In genomic region chr5:8893300-8894103, GRCm38 (mm10) we compare ENCODE assay signal across 8 mouse cellular contexts. TPM values are rescaled to one million over a fixed set of nuclear protein-coding genes. Genes with fewer than 3 reads are reported as not detected.
DNase-seq lines count a peak whose midpoint lies in the region; ATAC-seq and TF ChIP-seq lines count a peak whose summit lies in the region.

Gene Abcb4 (plus strand): TSS chr5:8893717.

- WGBS in heart, embryonic 13.5 days: under 1% methylated on average over 65 of the region's 65 CpGs
- 3% methylated on average over 65 of the region's 65 CpGs for WGBS in kidney, postnatal 0 days
- 1% methylated on average over 65 of the region's 65 CpGs for WGBS in liver, adult 2 months

- TF ChIP-seq POLR2A in liver, adult 2 months (IDR thresholded peaks at IDR 0.05; ENCODE audit: extremely low read depth, insufficient read depth, low read length): peak; percentile 88

- H3K4me1 ChIP-seq in brown adipose tissue, adult 24 weeks (ENCODE audit: control insufficient read depth, insufficient read depth, insufficient read length, low read length): no peaks in the 10 kb centered on the region
- H3K4me1 ChIP-seq in heart, embryonic 13.5 days: peaks cover 9% of the 10 kb centered on the region
- H3K4me1 ChIP-seq in kidney, postnatal 0 days (replicated peaks; ENCODE audit: insufficient read depth, low read length): 0 out of 2 replicates have a peak, but pooled peaks cover 4% of the 10 kb centered on the region
- peaks cover 10% of the 10 kb centered on the region; the same call in 1 of the 2 replicates for H3K4me1 ChIP-seq in liver, adult 2 months (ENCODE audit: control insufficient read depth, insufficient read depth, low read length)

- H3K9me3 ChIP-seq in heart, embryonic 13.5 days: peaks cover 7% of the 10 kb centered on the region; the same call in 1 of the 2 replicates
- no peaks in the 10 kb centered on the region for H3K9me3 ChIP-seq in kidney, postnatal 0 days (replicated peaks; ENCODE audit: low read length)

- H3K27ac ChIP-seq in brown adipose tissue, adult 24 weeks (replicated peaks; ENCODE audit: low read depth, low read length): no peak within 1 kb of the TSS
- no peak within 1 kb of the TSS for H3K27ac ChIP-seq in heart, embryonic 13.5 days (replicated peaks)
- H3K27ac ChIP-seq in kidney, postnatal 0 days: no peak within 1 kb of the TSS
- peak within 1 kb of the TSS; percentile 99 for H3K27ac ChIP-seq in liver, adult 2 months (replicated peaks; ENCODE audit: insufficient read depth, low read depth, low read length)

- peak within 1 kb of the TSS; percentile 73 for H3K9ac ChIP-seq in heart, embryonic 13.5 days
- peak within 1 kb of the TSS; percentile 35; the same call in 1 of the 2 replicates for H3K9ac ChIP-seq in kidney, postnatal 0 days (ENCODE audit: low read depth, low read length)
- H3K9ac ChIP-seq in liver, adult 2 months (ENCODE audit: low read depth, low read length): peak within 1 kb of the TSS; percentile 98

- H3K4me2 ChIP-seq in heart, embryonic 13.5 days: peak within 1 kb of the TSS; percentile 85
- peak within 1 kb of the TSS; percentile 97 for H3K4me2 ChIP-seq in kidney, postnatal 0 days (ENCODE audit: low read length)

- H3K27me3 ChIP-seq in heart, embryonic 13.5 days (replicated peaks): peaks cover 40% of the 10 kb centered on the region; the same call in 1 of the 2 replicates
- no peaks in the 10 kb centered on the region for H3K27me3 ChIP-seq in kidney, postnatal 0 days (ENCODE audit: insufficient read depth, low read length)
- H3K27me3 ChIP-seq in liver, adult 2 months (ENCODE audit: control insufficient read depth, insufficient read depth, low read length): no peaks in the 10 kb centered on the region

- ATAC-seq in erythroid progenitor cell, adult 5-6 weeks (replicated peaks; ENCODE audit: low FRiP score, poor library complexity, severe bottlenecking): peak; percentile 79
- no peak; the same call in 1 of the 2 replicates for ATAC-seq in heart, embryonic 13.5 days (ENCODE audit: extremely low read depth, insufficient number of reproducible peaks, low FRiP score, low TSS enrichment)
- peak; percentile 69 for ATAC-seq in kidney, postnatal 0 days (replicated peaks; ENCODE audit: low FRiP score, low read depth)
- peak; percentile 34; the same call in 1 of the 2 replicates for ATAC-seq in monocyte, adult 5-6 weeks (replicated peaks; ENCODE audit: insufficient number of reproducible peaks, low FRiP score, low TSS enrichment, poor library complexity, severe bottlenecking)

- peak; percentile 39; the same call in 1 of the 2 replicates for TF ChIP-seq CTCF in kidney, postnatal 0 days (IDR thresholded peaks at IDR 0.05; ENCODE audit: low read depth)
- TF ChIP-seq CTCF in liver, adult 2 months (IDR thresholded peaks at IDR 0.05; ENCODE audit: low read depth, low read length): peak; percentile 51

- H3K4me3 ChIP-seq in brown adipose tissue, adult 24 weeks (ENCODE audit: insufficient read depth, low read depth, low read length): peak within 1 kb of the TSS; percentile 65
- H3K4me3 ChIP-seq in heart, embryonic 13.5 days: peak within 1 kb of the TSS; percentile 61
- peak within 1 kb of the TSS; percentile 55 for H3K4me3 ChIP-seq in kidney, postnatal 0 days (replicated peaks; ENCODE audit: low read depth, low read length)
- peak within 1 kb of the TSS; percentile 95 for H3K4me3 ChIP-seq in liver, adult 2 months (ENCODE audit: insufficient read depth, low read depth, low read length)

- peak; percentile 70 for DNase-seq in CD4-positive helper T cell, adult 2 months (ENCODE audit: low read depth, low spot score)
- DNase-seq in kidney, postnatal 0 days (ENCODE audit: low spot score): peak; percentile 26
- peak; percentile 64 for DNase-seq in liver, adult 2 months (ENCODE audit: extremely low read depth, low read depth, low spot score)
- DNase-seq in spleen, postnatal 14 days (ENCODE audit: low spot score in 2 of 2): peak; percentile 67 to 80

- peaks cover 7% of the 10 kb centered on the region; the same call in 1 of the 2 replicates for H3K79me2 ChIP-seq in liver, adult 2 months (ENCODE audit: control insufficient read depth, insufficient read depth, low read length)

- no peaks in the 10 kb centered on the region for H3K36me3 ChIP-seq in heart, embryonic 13.5 days
- no peaks in the 10 kb centered on the region for H3K36me3 ChIP-seq in kidney, postnatal 0 days (ENCODE audit: insufficient read depth, low read length)
- peaks cover 7% of the 10 kb centered on the region for H3K36me3 ChIP-seq in liver, adult 2 months (ENCODE audit: control insufficient read depth, insufficient read depth, low read length)

RNA-seq across cellular contexts. Expression of gene Abcb4, which starts in this region (rescaled TPM):
- polyA plus RNA-seq in brown adipose tissue, adult 24 weeks (2012; ENCODE audit: insufficient read depth, insufficient read length, missing spikeins): 1.1 and 2.1 TPM in 2 replicates
- 218 and 229 TPM in 2 replicates for total RNA-seq in erythroid progenitor cell, adult 5-6 weeks (2015; ENCODE audit: low replicate concordance)
- total RNA-seq in erythroid progenitor cell, adult 5-6 weeks (2017; ENCODE audit: low replicate concordance): 428 and 435 TPM in 2 replicates
- polyA plus RNA-seq in heart, embryonic 13.5 days (2015; fragmentation: Nextera tagmentation; extraction: Ambion mirVana): 0.36 and 1.1 TPM in 2 replicates
- 0.11 and 0.16 TPM in 2 replicates for polyA plus RNA-seq in kidney, postnatal 0 days (2015; fragmentation: Nextera tagmentation; extraction: Ambion mirVana)
- 164 and 202 TPM in 2 replicates for total RNA-seq in liver, adult 2 months (2014; rRNA removed)
- polyA plus RNA-seq in liver, adult 2 months (2012; rRNA removed): 66.9 and 77.2 TPM in 2 replicates
- 1.2 to 1.3 TPM (median 1.2 TPM) in 3 replicates for total RNA-seq in monocyte, adult 5-6 weeks (2017)

Comparison
In these comparisons a context has a peak if more than half of its experiments do, and no peak if none do; other contexts are left out.
1. RNA of gene Abcb4 (total RNA-seq): 218 to 435 TPM in erythroid progenitor cell, adult 5-6 weeks and 164 to 202 TPM in liver, adult 2 months; 1.2 to 1.3 TPM in monocyte, adult 5-6 weeks; every median in the first group is over 10 times any median in the second.
2. RNA of gene Abcb4 (polyA plus RNA-seq): 66.9 to 77.2 TPM in liver, adult 2 months; 1.1 to 2.1 TPM in brown adipose tissue, adult 24 weeks, 0.36 to 1.1 TPM in heart, embryonic 13.5 days and 0.11 to 0.16 TPM in kidney, postnatal 0 days; every median in the first group is over 10 times any median in the second.
3. Peak in DNase-seq, ATAC-seq, H3K4me3 ChIP-seq, H3K9ac ChIP-seq and H3K4me2 ChIP-seq in kidney, postnatal 0 days; RNA of the gene not detected or under 1 TPM.
4. H3K9ac ChIP-seq: peak in every context shown above with its lines; median percentile 98 in liver, adult 2 months; 73 in heart, embryonic 13.5 days; 35 in kidney, postnatal 0 days.
5. Peak in every context shown above with its lines, with median percentiles within 50 percentile points of each other: DNase-seq and H3K4me3 ChIP-seq.